Mouse (Mus musculus): ENCODE data around the gene Gm9745.
"Not testable (repeated sequence)": the region's sequence is repeated elsewhere in the genome, so short reads cannot be mapped to it uniquely, and the experiment has no call there.

Gene Gm9745

GRCm38 (mm10) chr13:8948131-8948530, at the start of gene Gm9745:
Gene Gm9745, minus strand, starts transcription at chr13:8948231.
- in situ Hi-C loops (cut with MboI, MseI): not testable (repeated sequence)

- in situ Hi-C loops (cut with MboI, MseI): loop anchor here in 1 of 2 experiments (5.0 kb wide), 2 partner anchors 95 to 125 kb away; partner anchors contain the start of genes Larp4b and Wdr37
Observed at GRCm38 (mm10) chr13:8997221-8997620, 49.2 kb upstream of the Gm9745 start.

- in situ Hi-C loops (cut with MboI, MseI): loop anchor here in 1 of 2 experiments (5.0 kb wide), 2 partner anchors 96 to 124 kb away; partner anchors contain the start of genes Larp4b and Wdr37
Observed at GRCm38 (mm10) chr13:8995990-8996786, 48.2 kb upstream of the Gm9745 start, which contains the start of gene Gtpbp4. Gene Gtpbp4, minus strand, starts transcription at chr13:8996083.

- in situ Hi-C loops (cut with MboI, MseI): loop anchor here in 1 of 2 experiments (5.0 kb wide), 2 partner anchors 97 to 123 kb away; partner anchors contain the start of genes Larp4b and Wdr37
Observed at GRCm38 (mm10) chr13:8995159-8995989, 47.3 kb upstream of the Gm9745 start.

GRCm38 (mm10) chr13:8992231-8992630, 44.2 kb upstream of the Gm9745 start:
- in situ Hi-C loops (cut with MboI, MseI): no loop called here

- in situ Hi-C loops (cut with MboI, MseI): no loop called here
Observed at GRCm38 (mm10) chr13:8972972-8973371, 24.9 kb upstream of the Gm9745 start.

GRCm38 (mm10) chr13:8972369-8972768, 24.3 kb upstream of the Gm9745 start:
- in situ Hi-C loops (cut with MboI, MseI): no loop called here

- in situ Hi-C loops (cut with MboI, MseI): no loop called here
Observed at GRCm38 (mm10) chr13:8967742-8968141, 19.7 kb upstream of the Gm9745 start.

- in situ Hi-C loops (cut with MboI, MseI): no loop called here
Observed at GRCm38 (mm10) chr13:8965224-8965623, 17.2 kb upstream of the Gm9745 start.

- in situ Hi-C loops (cut with MboI, MseI): not testable (repeated sequence)
Observed at GRCm38 (mm10) chr13:8962266-8962665, 14.2 kb upstream of the Gm9745 start.

- in situ Hi-C loops (cut with MboI, MseI): not testable (repeated sequence)
Observed at GRCm38 (mm10) chr13:8961128-8961888, 13.3 kb upstream of the Gm9745 start.

GRCm38 (mm10) chr13:8959554-8959953, 11.5 kb upstream of the Gm9745 start:
- in situ Hi-C loops (cut with MboI, MseI): not testable (repeated sequence)

- in situ Hi-C loops (cut with MboI, MseI): not testable (repeated sequence)
Observed at GRCm38 (mm10) chr13:8959058-8959457, 11.0 kb upstream of the Gm9745 start.

GRCm38 (mm10) chr13:8956873-8957272, 8.8 kb upstream of the Gm9745 start:
- in situ Hi-C loops (cut with MboI, MseI): not testable (repeated sequence)

- in situ Hi-C loops (cut with MboI, MseI): not testable (repeated sequence)
Observed at GRCm38 (mm10) chr13:8955127-8955526, 7.1 kb upstream of the Gm9745 start.

GRCm38 (mm10) chr13:8952563-8952962, 4.5 kb upstream of the Gm9745 start, which contains the start of gene Idi2:
Gene Idi2, plus strand, starts transcription at chr13:8952863.
- in situ Hi-C loops (cut with MboI, MseI): not testable (repeated sequence)

- in situ Hi-C loops (cut with MboI, MseI): not testable (repeated sequence)
Observed at GRCm38 (mm10) chr13:8943828-8944227, 4.2 kb downstream of the Gm9745 start.

- in situ Hi-C loops (cut with MboI, MseI): not testable (repeated sequence)
Observed at GRCm38 (mm10) chr13:8941701-8942100, 6.3 kb downstream of the Gm9745 start.

GRCm38 (mm10) chr13:8941110-8941509, 6.9 kb downstream of the Gm9745 start:
- in situ Hi-C loops (cut with MboI, MseI): not testable (repeated sequence)

GRCm38 (mm10) chr13:8937611-8938140, 10.4 kb downstream of the Gm9745 start:
- in situ Hi-C loops (cut with MboI, MseI): not testable (repeated sequence)

GRCm38 (mm10) chr13:8933499-8933898, 14.5 kb downstream of the Gm9745 start:
- in situ Hi-C loops (cut with MboI, MseI): no loop called here

Data from T-helper 17 cell (primary cell).